Mouse (Mus musculus) cerebellum, postnatal 25 days (tissue): ENCODE measurements around the gene Alkbh5.
"Not testable (repeated sequence)": the region's sequence is repeated elsewhere in the genome, so short reads cannot be mapped to it uniquely, and the experiment has no call there.

ENCODE experiments used
- DNase-seq, 2 experiments: peaks; one replicate each; pipeline ENCODE4 v3.0.0; 2021; ENCODE audit warnings: mixed read lengths in 2 of 2

Alkbh5 gene

DNA sequence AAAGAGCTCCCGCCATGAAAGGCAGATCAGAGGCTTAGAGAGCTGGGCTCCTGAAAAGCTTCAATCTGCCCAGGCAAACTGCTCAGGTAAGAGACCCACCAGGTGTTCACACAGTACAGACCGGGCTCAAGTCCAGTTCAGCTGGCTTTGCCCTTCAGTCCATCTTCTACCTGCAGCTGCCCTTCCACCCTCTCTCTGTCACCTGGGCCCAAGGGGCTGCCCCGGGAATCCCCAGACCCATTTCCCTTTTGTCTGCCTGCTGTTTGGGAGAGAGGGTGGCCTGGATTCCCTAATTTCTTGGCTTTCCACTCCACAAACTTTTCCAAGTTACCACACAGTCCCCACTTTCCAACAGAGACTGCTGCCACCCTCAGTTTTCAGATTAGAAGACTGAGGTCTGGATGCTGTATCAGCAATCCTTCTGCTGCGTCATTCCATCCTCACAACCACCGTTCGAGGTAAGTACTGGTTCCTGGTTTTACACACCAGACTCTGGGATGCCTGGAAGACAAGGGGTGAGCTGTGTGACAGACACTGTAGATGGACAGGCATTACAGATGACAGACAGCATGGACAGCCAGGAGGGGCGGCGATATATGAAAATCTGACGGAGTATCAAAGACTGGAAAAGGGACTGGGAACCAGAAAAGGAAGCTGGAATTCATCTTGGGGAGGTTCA lies at the start of gene Alkbh5:
Alkbh5 (plus strand) TSS at position 202 of the 679 bp plus-strand sequence.
- DNase-seq: peak; percentile 51 to 56

DNA sequence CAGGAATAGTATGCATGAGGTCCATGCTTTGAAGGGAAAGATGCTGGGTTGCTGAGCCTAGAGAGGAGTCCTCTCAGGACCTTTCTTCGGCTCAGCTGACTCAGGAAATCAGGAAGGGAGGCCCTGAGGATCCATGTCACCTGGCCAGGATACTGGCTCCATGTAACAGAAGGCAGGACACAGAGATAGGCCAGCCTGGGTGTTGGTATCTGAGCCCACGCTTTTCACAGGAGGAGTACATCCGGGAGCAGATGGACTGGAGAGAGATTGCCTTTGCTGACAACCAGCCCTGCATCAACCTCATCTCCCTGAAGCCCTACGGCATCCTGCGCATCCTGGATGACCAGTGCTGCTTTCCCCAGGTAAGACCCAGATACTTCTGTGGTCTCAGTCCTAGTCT lies 43.5 kb upstream of the Alkbh5 start:
- peak; percentile 25 to 28 for DNase-seq

DNA sequence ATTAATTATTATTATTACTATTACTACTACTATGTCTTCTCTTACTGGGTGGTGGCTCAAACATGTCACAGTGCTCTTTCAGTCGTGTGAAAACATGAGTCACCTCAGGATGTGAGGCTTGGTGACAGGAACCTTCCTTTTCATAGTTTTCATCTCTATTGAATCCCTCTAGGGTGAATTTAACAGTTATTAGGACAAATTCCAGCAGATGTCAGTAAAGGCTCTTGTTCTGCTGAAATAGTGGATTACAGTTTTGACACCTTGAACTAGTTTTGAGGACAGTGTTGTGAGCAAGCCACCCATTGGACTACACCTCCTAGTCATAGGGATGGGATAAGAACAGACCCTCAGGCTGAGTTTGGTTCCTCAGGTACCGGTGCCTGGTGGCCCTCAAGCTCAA lies 40.5 kb upstream of the Alkbh5 start:
- no peak for DNase-seq

DNA sequence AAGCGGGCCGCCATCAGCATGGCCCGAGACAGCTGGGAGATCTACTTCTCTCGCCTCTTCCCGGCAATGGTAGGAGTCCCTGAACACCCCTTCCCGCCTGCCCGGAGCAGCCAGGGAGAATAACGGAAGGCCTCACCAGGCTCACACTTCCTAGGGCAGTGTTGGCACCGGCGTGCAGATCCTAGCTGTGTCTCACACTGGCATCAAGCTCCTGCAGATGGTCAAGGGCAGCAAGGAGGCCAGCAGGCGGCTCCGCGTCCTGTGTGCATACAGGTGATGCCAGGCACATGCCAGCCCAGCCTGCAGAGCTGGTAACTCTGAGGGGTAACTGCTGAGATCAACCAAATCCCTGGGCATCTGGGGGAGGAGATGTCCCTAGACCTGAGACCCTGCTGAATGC lies 28.9 kb upstream of the Alkbh5 start:
- DNase-seq: peak; percentile 53 to 56

DNA sequence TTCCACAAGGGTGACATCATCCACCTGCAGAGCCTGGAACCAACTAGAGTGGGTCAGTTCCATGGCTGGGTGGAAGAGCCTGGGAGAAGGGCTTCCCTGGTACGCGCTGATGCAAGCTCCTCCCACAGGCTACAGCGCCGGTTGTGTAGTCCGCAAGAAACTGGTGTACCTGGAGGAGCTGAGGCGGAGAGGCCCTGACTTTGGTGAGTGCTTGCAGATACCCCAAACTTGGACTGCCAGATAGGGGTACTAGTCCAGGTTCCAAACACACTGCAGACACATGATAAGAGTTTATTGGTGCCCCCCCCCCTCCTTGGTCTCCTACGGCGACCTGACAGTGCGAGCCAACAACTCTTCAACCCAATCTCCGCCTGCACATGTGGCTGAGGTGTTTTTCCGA lies 27.2 kb upstream of the Alkbh5 start:
- no peak for DNase-seq

DNA sequence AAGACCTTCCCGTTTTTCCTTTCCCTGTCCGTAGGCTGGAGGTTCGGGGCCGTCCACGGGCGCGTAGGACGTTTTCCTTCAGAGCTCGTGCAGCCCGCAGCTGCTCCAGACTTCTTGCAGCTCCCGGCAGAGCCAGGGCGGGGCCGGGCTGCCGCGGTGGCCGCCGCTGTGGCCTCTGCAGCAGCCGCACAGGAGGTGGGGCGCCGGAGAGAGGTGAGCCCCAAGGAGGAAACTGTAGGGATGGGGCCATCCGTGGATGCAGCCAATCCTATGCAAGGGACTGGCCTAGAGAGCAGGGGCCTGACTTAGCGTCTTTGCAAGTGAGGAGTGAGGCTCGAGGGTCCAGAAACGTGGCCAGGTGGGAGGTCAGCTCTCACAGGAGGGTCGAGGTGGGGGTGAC lies 26.7 kb upstream of the Alkbh5 start:
- no peak for DNase-seq

DNA sequence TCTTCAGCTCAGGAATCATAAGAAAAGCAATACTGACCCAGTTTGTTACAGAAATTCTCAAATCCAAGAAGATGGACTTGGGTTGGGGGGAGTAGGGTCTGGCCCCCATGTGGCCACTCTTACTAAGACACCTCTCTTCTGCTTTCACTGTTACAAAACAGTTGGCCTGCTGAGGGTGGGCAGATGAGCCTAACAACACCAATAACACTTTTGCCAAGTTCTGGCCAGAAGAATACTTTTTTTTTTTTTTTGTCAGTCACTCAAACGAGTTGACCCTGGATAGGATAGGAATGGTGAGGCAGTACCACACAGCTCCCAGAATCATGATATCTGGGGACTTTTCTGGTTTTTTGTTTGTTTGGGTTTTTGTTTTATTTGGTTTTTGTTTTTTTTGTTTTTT lies 24.3 kb upstream of the Alkbh5 start:
- no peak for DNase-seq

DNA sequence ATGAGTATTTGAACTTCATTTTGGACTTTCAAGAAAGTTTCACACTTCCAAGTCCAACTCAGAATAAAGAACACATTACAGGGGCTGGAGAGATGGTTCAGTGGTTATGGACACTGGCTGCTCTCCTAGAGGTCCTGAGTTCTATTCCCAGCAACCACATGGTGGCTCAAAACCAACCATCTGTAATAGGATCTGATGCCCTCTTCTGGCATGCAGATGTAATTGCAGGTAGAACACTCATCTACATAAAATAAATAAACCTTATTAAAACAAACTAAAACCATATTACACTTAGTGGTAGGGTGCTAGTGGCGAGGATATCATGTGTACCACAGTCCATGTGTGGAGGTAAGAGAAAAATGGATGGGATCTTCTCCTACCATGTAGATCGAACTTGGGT lies 23.7 kb upstream of the Alkbh5 start:
- no peak for DNase-seq

DNA sequence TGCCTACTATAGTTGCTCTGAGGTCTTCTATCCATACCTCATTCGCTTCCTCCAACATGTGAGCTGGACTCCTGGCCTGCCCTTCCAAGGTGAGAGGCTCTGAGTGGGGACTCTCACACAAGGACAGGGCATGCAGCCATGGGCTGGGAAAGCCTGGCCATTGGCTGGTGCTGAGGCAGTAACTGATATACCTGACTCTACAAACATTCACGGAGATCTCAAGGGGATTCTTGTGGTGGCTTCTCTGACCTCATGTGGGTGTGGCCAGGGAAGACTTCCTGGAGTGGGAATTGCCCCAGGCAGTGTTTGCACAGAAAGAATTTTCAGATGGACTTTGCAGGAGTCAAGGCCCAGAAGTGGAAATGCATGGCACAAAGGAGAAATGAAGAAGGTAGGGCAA lies 21.2 kb upstream of the Alkbh5 start:
- no peak for DNase-seq

DNA sequence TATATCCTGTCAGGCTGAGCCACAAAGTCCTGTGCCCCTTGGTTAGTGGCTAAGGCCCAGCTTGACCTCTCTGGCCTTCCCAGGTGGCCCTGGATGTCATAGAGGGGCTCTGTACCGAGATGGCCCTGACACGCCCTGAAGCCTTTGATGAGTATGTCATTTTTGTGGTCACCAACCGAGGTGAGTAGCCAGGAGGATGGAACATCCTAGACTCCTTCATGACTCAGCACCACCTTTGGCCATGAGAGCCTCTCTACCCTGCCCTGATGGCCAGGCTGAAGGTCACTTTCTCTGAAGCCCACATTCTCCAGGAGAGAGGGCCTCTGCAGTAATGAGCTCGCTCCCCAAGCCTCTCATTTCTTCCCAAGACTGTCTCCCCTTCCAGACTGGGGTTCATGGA lies 17.9 kb upstream of the Alkbh5 start:
- DNase-seq: no peak

DNA sequence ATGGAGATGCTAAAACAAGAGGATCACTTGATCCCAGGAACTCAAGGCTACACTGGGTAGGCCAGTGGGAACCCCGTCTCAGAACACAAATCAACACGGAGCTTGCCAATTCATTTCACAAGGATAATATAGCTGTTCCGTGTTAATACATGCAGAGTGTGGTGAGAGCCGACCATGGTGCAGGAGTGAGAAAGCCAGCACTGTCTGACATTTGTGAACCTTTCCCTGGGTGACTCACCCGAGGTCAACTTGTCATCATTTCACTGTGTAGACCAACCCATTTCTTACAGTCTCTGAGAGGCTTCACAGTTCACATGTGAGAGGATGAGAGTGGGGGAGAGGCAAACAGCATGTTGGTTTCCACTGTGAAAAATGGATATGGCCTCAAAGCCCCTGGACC lies 14.2 kb upstream of the Alkbh5 start:
- no peak for DNase-seq

DNA sequence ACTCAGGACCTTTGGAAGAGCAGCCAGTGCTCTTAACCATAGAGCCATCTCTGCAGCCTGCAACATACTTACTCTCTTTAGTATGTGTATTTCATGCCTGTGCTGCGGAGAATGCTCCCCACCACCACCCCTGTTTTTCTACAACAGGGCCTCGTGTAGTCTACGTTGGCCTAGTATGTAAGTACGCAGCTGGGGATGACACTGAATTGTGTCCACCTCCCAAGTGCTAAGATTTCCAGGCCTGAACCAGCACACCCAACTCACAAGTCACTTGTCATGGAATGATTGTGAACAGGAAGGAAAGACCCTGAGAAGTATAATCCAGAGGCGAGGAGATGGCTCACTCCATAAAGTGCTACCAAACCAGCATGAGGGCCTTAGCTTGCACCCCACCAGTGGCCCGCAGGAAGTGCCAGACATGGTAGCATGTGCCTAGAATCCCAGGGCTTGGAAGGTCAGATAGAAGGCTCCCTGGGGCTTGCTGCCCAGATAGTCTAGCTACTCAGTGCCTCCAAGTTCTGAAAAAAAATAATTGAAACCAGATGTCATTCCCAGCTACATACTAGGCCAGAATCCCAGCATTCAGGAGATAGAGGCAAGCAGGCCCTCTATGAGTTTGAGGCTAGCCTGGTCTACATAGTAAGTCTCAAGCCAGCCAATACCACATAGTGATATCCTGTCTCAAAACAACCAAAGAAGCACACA lies 13.4 kb upstream of the Alkbh5 start:
- no peak for DNase-seq

DNA sequence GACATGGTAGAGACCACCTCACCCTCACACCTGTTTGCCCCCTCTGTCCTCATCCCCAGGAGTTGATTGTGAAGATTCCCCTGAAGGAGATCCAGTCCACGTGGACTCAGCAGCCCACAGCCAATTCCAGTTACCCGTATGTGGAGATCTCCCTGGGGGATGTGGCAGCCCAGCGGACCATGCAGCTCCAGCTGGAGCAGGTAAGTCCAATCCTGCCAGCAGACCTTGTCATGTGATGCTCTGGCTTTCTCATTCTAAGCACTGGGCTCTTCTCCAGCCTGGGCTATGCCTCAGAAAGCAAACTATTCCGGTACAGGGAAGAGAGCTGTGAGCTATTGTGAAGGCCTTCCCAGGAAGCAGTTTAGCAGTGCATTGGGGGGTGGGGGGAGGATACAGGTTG lies 9.7 kb upstream of the Alkbh5 start:
- DNase-seq: no peak

DNA sequence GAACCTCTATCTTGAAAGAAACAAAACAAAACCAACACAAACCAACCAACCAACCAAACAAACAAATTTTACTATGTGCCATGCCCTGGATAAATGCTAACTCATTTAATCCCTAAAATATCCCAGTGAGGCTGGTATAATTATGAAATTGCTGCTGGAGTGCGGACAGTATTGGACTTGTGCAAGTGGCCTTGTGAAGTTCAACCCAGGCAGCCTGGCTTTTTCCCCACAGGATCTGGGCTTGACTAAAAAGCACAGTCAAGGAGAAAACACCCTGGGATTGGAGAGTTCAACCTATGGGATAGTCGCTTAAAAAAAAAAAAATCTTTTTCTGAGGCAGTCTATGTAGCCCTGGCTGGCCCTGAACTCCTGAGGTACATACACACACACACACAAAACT lies 505 bp upstream of the Alkbh5 start:
- DNase-seq: no peak

DNA sequence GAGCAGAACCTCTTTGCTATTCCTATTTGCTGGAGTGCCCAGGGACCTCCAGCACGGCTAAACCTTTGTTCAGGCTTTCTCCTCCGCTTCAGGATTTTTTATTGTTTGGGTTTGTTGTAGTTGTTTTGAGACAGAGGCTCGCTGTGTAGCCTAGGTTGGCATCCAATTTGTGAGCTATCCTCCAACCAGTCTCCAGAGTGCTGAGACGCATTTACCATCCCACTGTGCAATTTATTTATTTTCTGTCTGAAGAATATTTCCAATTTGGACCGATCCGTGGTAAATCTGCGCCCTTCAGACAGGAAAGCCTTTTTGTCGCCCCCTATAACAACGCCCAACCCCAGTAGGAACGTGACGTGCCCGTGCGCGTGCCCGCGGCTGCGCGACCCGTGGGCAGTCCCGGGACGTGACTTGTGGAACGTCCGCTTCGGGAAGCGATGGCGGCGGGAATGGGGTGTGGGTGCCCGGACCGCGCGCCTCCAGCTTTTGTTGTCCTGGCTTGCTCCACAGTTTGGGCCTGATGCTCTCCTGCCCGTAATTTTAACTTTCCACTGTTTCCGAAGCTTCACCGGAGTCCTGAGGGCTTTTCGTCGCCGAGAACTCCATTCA lies 782 bp downstream of the Alkbh5 start:
- DNase-seq: peak; percentile 94 to 96

DNA sequence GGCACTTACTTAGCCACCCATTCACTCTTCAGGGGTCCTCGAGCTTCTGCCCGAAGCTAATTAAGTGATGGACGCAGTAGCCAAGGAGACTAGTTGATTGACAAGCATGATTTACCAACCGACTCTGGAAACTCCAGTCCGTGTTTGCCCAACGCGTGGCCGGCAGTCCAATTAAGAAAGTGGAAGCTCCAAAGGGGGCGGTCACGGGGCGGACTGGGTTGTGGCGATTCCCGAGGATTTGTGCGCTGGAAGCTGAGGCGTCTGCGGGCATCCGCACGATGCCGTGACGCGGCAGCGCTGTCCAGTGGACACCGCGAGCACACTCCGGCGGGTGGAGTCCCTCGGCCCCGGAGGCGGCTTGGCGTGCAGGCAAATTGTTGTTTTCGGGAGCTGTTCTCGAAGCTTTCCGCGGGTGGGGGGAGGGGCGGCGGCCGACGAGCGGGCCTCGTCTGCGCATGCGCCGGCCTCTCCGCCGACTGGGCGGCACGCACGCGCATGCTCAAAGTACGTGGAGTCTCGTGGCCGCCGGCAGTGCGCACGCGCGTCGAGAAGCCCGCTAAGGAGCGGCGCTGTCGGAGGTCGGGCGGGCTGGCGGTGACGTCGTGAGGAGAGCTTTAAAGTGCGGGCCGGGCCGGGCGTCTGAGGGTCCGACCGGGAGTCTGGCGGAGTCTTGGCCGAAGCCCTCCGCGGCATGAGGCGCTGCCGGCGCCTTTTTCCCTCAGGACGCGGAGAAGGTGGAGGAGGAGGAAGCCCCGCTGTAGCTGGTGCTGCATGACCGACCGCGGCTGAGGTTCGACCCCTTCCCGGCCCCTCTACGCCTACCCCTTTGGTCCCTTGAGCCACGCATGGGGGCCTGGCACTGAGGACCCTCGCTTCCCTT lies 1.5 kb downstream of the Alkbh5 start:
- peak; percentile 96 to 98 for DNase-seq

DNA sequence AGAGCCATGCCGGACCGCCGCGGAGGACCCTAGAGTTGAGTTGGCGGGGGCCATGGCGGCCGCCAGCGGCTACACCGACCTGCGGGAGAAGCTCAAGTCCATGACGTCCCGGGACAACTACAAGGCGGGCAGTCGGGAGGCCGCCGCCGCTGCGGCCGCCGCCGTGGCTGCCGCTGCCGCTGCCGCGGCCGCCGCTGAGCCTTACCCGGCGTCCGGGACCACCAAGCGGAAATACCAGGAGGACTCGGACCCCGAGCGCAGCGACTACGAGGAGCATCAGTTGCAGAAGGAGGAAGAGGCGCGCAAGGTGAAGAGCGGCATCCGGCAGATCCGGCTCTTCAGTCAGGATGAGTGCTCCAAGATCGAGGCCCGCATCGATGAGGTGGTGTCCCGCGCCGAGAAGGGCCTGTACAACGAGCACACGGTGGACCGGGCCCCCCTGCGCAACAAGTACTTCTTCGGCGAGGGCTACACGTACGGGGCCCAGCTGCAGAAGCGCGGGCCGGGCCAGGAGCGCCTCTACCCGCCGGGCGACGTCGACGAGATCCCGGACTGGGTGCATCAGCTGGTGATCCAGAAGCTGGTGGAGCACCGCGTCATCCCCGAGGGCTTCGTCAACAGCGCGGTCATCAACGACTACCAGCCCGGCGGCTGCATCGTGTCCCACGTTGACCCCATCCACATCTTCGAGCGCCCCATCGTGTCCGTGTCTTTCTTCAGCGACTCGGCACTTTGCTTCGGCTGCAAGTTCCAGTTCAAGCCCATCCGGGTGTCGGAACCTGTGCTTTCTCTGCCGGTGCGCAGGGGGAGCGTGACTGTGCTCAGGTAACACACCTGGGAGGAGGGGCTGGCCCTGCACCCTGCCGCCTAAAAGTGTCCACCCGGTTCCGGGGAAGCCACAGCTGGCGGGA lies 2.4 kb downstream of the Alkbh5 start:
- DNase-seq: peak; percentile 51 to 58

DNA sequence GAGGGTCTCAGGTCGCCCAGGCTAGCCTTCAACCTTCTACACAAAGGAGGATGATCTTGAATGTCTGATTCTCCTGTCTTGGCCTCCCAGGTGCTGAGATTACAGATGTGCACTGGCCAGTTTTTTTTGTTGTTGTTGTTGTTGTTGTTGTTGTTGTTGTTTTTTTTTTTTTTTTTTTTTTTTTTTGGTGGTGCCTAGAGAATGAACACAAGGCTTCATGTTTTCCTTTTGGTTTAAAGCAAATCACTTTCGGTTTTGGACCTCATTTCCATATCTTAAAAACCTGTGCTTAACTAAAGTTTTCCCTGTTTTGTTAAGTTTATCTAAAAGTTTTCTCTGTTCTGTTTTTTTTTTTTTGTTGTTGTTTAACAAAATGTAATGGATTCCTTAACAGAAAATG lies 3.4 kb downstream of the Alkbh5 start:
- DNase-seq: no peak

DNA sequence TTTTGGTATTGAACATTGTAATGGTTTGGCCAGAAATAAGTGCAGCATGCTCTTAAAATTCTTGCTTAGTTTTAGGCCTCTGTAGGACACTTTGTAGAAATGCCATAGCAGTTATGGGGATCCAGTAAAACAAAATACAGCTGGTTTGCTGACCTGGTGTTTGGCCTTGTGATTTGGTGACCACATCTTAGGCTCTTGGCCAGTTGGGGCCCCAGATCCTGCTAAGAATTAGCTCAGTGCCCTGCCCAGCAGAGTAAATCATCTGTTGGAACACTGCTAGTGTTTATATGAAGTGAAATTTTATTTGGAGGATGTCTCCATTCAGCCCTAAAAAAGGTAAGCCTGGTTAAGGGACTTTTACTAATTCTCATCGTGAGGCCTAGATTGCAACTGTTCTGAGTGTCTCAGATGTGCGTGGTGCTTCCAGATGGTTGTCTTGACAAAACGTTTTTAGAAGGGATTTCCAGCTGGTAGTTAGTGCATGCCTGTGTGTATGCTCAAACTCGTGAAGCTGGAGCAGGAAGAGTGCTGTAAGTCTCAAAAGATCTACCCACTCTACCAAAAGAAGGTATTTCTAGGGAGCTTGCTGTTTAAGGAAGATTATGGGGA lies 3.9 kb downstream of the Alkbh5 start:
- no peak for DNase-seq

DNA sequence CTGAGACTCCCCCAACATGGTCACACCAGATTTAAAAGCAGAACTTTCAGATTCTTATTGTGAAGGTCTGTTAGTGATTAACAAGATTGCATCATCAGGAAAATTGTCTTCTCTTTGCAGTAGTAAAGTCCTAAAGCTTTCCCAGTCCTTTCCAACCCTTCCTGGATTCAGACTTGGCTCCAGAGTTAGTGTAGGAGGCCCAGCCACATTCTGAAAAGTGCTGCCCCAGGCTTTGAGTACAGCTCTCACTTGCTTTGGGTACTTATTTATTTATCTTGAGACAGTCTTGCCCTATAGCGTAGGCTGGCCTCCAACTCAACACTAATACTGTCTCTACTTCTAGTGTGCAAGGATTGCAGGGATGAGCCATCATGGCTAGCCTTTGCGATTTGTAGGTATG lies 4.6 kb downstream of the Alkbh5 start:
- no peak for DNase-seq

DNA sequence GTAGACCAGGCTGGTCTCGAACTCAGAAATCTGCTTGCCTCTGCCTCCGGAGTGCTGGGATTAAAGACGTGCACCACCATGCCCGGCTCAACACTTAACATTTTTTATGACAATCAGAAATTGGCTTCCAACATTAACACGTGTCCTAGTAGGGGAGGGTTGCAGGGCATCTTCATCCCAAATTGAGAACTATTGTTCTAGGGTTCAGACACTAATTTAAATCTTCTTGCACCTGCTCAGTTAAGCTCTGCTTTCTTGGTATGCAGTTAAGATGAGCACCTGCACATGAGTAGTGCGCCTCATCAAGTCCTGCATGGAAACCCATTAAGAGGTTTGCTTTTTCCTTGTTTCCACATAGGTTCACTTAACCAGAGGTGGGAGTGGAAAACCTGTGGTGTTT lies 5.7 kb downstream of the Alkbh5 start:
- DNase-seq: no peak

DNA sequence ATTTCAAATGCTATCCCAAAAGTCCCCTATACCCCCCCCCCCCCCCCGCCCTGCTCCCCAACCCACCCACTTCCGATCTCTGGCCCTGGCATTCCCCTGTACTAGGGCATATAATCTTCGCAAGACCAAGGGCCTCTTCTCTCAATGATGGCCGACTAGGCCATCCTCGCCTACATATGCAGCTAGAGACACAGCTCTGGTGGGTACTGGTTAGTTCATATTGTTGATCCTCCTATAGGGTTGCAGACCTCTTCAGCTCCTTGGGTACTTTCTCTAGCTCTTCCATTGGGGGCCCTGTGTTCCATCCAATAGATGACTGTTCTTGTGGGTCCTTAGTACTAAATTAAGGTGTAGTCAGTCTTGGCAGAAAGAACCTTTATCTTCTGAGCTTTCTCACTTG lies 7.0 kb downstream of the Alkbh5 start:
- DNase-seq: not testable (repeated sequence)
